Mouse (Mus musculus) ES-Bruce4 (cell line): ENCODE measurements around the gene Hand1.

Source experiments
- CTCF ChIP-seq: IDR thresholded peaks from one replicate; pipeline ENCODE4 v1.8.1; 2011; ENCODE audit warnings: low read depth, low read length
- POLR2A ChIP-seq: IDR thresholded peaks from one replicate; pipeline ENCODE4 v1.8.1; 2011; ENCODE audit warnings: low read length; ENCODE audit not compliant: insufficient read depth

DNA sequence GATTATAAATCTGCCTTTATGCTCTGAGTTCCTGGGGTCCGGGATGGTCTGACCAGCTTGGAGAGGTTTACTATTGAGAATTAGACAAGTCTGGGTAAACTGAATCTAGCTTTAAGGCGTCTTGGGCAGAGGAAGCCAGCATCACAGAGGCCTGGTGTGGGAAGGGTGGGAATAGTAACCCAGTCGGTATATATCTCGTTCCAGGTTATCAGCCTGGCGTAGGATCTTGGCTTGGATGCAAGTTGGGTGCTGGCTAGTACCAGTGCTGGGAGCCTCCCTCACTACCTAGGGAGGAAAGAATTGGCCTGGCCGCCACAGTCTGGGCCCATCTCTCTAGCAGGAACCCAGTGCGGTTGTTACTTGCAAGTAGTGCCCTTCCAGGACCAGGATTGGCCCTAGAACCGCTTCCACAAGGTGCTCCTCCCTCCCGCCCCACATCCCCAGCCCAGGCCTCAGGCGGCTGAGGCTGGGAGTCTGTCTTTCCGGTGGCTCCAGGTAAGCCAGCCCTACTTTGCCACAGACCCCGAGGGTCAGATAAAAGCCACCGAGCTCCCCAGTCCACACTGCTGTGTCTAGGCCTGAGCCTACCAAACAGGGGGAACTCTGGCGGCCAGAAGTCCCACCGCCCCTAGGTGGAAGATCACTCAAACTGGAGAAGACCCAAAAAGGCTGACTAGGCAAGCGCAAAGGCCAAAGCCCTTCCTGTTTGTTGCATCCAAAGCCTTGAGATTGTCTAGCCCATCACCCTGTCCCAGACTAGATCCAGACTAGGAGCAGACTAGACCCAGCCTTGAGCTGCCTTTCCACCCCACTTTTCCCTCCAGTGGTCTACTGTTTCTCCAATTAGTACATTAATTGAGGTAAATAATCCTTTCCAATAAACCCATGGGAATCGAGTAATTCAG, 2.5 kb downstream of the Hand1 start:
- no peak for TF ChIP-seq CTCF
- TF ChIP-seq POLR2A: no peak
